Mouse (Mus musculus) liver, embryonic 11.5 days (tissue): ENCODE results near the gene Sim2. TPM values are rescaled to one million over a fixed set of nuclear protein-coding genes. Genes with fewer than 3 reads are reported as not detected.
A peak's percentile ranks its signal among the peaks of the same experiment; 100 is the strongest.

Experiments used
- ATAC-seq: fragments of 200-750 bp; cut with Nextera tagmentation; replicated peaks from 2 replicates; pipeline ENCODE4 v1.8.0; 2017; ENCODE audit warnings: moderate number of reproducible peaks, mild to moderate bottlenecking, moderate TSS enrichment, moderate library complexity; ENCODE audit not compliant: low FRiP score
- DNase-seq: peaks from one replicate; pipeline ENCODE4 v3.0.0-alpha.2; 2017; ENCODE audit warnings: low spot score
- H3K27ac ChIP-seq: fragments of 300-500 bp; sonication (generic); 2 replicates; pipeline ENCODE4 v1.5.1; 2014; ENCODE audit warnings: mild to moderate bottlenecking, low read depth, low read length, control low read depth
- H3K27me3 ChIP-seq: fragments of 300-500 bp; sonication (generic); replicated peaks from 2 replicates; pipeline ENCODE4 v1.6.1; 2014; ENCODE audit warnings: low read length, mixed read lengths; ENCODE audit not compliant: control insufficient read depth, insufficient read depth
- H3K36me3 ChIP-seq: fragments of 300-500 bp; sonication (generic); 2 replicates; pipeline ENCODE4 v1.6.1; 2014; ENCODE audit warnings: mild to moderate bottlenecking, low read length, moderate library complexity, mixed read lengths; ENCODE audit not compliant: control insufficient read depth, insufficient read depth
- H3K4me1 ChIP-seq: fragments of 300-500 bp; sonication (generic); replicated peaks from 2 replicates; pipeline ENCODE4 v1.6.1; 2014; ENCODE audit warnings: low read length, mixed read lengths; ENCODE audit not compliant: control insufficient read depth, insufficient read depth
- H3K4me2 ChIP-seq: fragments of 300-500 bp; sonication (generic); 2 replicates; pipeline ENCODE4 v1.6.1; 2014; ENCODE audit warnings: mild to moderate bottlenecking, control low read depth, moderate library complexity
- H3K4me3 ChIP-seq: fragments of 300-500 bp; sonication (generic); 2 replicates; pipeline ENCODE4 v1.5.1; 2014; ENCODE audit warnings: low read depth, low read length, control low read depth
- H3K9ac ChIP-seq: fragments of 300-500 bp; sonication (generic); 2 replicates; pipeline ENCODE4 v1.6.1; 2014; ENCODE audit warnings: low read depth, low read length, control low read depth
- H3K9me3 ChIP-seq: fragments of 300-500 bp; sonication (generic); 2 replicates; pipeline ENCODE4 v1.6.1; 2016; ENCODE audit warnings: low read length, inconsistent platforms, mixed read lengths; ENCODE audit not compliant: control insufficient read depth
- WGBS: fragments of 180-500 bp; shearing (Covaris S2); extraction: QIAGEN DNeasy Blood & Tissue Kit; methylation state at CpG from one replicate; pipeline ENCODE4 v1.1.7; 2014; 5-methylcytosine and 5-hydroxymethylcytosine counted together
- polyA plus RNA-seq: library from polyadenylated mRNA; unstranded; fragments of >200 nt; fragmentation: Nextera tagmentation; extraction: Ambion mirVana; gene quantifications from 2 replicates; pipeline ENCODE4 v1.2.1, GENCODE M21; 2014

The Sim2 gene
- polyA plus RNA-seq, 1 experiment from 2014 or later, result 0.15 TPM

- peaks cover 98% of the 10 kb centered on the region for H3K27me3 ChIP-seq
- no peaks in the 10 kb centered on the region for H3K36me3 ChIP-seq
- H3K4me1 ChIP-seq, result peaks cover 14% of the 10 kb centered on the region
- ATAC-seq, result no peak
- H3K9ac ChIP-seq, result no peak overlapping the region
- WGBS, result 3% methylated on average over 46 of the region's 46 CpGs
- peak; percentile 54 for DNase-seq
- no peak overlapping the region for H3K27ac ChIP-seq
- H3K4me3 ChIP-seq, result 0 out of 2 replicates have a peak overlapping the region, but pooled peaks have one; percentile 15
- H3K4me2 ChIP-seq, result no peak overlapping the region
- no peaks in the 10 kb centered on the region for H3K9me3 ChIP-seq
Measured at GRCm38 (mm10) chr16:94082960-94083847, 1.5 kb upstream of the Sim2 start.

- no peak overlapping the region for H3K4me3 ChIP-seq
- ATAC-seq (no peak), DNase-seq (peak; percentile 53)
- H3K4me1 ChIP-seq, result peaks cover 14% of the 10 kb centered on the region
- H3K4me2 ChIP-seq, result no peak overlapping the region
- H3K36me3 ChIP-seq, result no peaks in the 10 kb centered on the region
- H3K27me3 ChIP-seq, result peaks cover 99% of the 10 kb centered on the region
- H3K9ac ChIP-seq, result no peak overlapping the region
- 2% methylated on average over 41 of the region's 41 CpGs for WGBS
- no peak overlapping the region for H3K27ac ChIP-seq
- no peaks in the 10 kb centered on the region for H3K9me3 ChIP-seq
Measured at GRCm38 (mm10) chr16:94083848-94084525, 744 bp upstream of the Sim2 start.

- DNase-seq (peak; percentile 51), ATAC-seq (no peak)
- peaks cover 99% of the 10 kb centered on the region for H3K27me3 ChIP-seq
- H3K4me1 ChIP-seq, result peaks cover 11% of the 10 kb centered on the region
- peak overlapping the region; percentile 39 for H3K4me3 ChIP-seq
- no peak overlapping the region for H3K9ac ChIP-seq
- H3K4me2 ChIP-seq, result peak overlapping the region; percentile 62
- no peaks in the 10 kb centered on the region for H3K9me3 ChIP-seq
- H3K27ac ChIP-seq, result no peak overlapping the region
- WGBS, result under 1% methylated on average over 57 of the region's 57 CpGs
- H3K36me3 ChIP-seq, result no peaks in the 10 kb centered on the region
Measured at GRCm38 (mm10) chr16:94085603-94086285, 1.0 kb downstream of the Sim2 start.

- H3K4me2 ChIP-seq, result no peak overlapping the region
- DNase-seq (peak; percentile 45), ATAC-seq (no peak)
- WGBS, result 2% methylated on average over 50 of the region's 50 CpGs
- H3K36me3 ChIP-seq, result no peaks in the 10 kb centered on the region
- H3K4me3 ChIP-seq, result no peak overlapping the region
- H3K9me3 ChIP-seq, result no peaks in the 10 kb centered on the region
- peaks cover 11% of the 10 kb centered on the region for H3K4me1 ChIP-seq
- H3K9ac ChIP-seq, result no peak overlapping the region
- peaks cover 99% of the 10 kb centered on the region for H3K27me3 ChIP-seq
- H3K27ac ChIP-seq, result no peak overlapping the region
Measured at GRCm38 (mm10) chr16:94086701-94087569, 2.2 kb downstream of the Sim2 start.

GRCm38 (mm10) chr16:94087570-94088225 is 3.0 kb downstream of the Sim2 start:
- peaks cover 11% of the 10 kb centered on the region for H3K4me1 ChIP-seq
- H3K27me3 ChIP-seq, result peaks cover 99% of the 10 kb centered on the region
- no peak overlapping the region for H3K4me3 ChIP-seq
- no peak overlapping the region for H3K9ac ChIP-seq
- no peak overlapping the region for H3K4me2 ChIP-seq
- H3K27ac ChIP-seq, result no peak overlapping the region
- DNase-seq, result no peak
- H3K9me3 ChIP-seq, result no peaks in the 10 kb centered on the region
- no peaks in the 10 kb centered on the region for H3K36me3 ChIP-seq
- ATAC-seq, result no peak
- 8% methylated on average over 16 of the region's 16 CpGs for WGBS

GRCm38 (mm10) chr16:94088226-94088748 is 3.6 kb downstream of the Sim2 start:
- H3K9ac ChIP-seq, result no peak overlapping the region
- H3K27ac ChIP-seq, result no peak overlapping the region
- H3K4me1 ChIP-seq, result peaks cover 11% of the 10 kb centered on the region
- WGBS, result 6% methylated on average over 11 of the region's 11 CpGs
- peak; percentile 34 for DNase-seq
- H3K36me3 ChIP-seq, result no peaks in the 10 kb centered on the region
- no peak overlapping the region for H3K4me2 ChIP-seq
- ATAC-seq, result no peak
- H3K9me3 ChIP-seq, result no peaks in the 10 kb centered on the region
- no peak overlapping the region for H3K4me3 ChIP-seq
- peaks cover 99% of the 10 kb centered on the region for H3K27me3 ChIP-seq

- no peak overlapping the region for H3K27ac ChIP-seq
- no peak for DNase-seq
Measured at GRCm38 (mm10) chr16:94088819-94089692, 4.3 kb downstream of the Sim2 start.

More at GRCm38 (mm10) chr16:94088819-94089692, 4.3 kb downstream of the Sim2 start:
- Histone ChIP-seq H3K9me3 (no peaks in the 10 kb centered on the region), H3K27me3 (peaks cover 99% of the 10 kb centered on the region), H3K4me2 (no peak overlapping the region), H3K9ac (no peak overlapping the region), H3K4me3 (no peak overlapping the region), H3K36me3 (no peaks in the 10 kb centered on the region), H3K4me1 (peaks cover 9% of the 10 kb centered on the region)
- no peak for ATAC-seq
- WGBS, result 6% methylated on average over 14 of the region's 14 CpGs
